Mouse (Mus musculus): Measurements from ENCODE around the gene Hist1h2ae.

GRCm38 (mm10) chr13:23577835-23578234 lies 6.8 kb upstream of the Hist1h2ae start:
- TF ChIP-seq CTCF (IDR thresholded peaks at IDR 0.05; ENCODE audit: borderline replicate concordance, control insufficient read depth, extremely low read depth, insufficient read depth, low read length, poor library complexity) (no peak), POLR2A (IDR thresholded peaks at IDR 0.05; ENCODE audit: control insufficient read depth, extremely low read depth, insufficient read depth, low read length, poor library complexity) (no peak)

All from thymus, adult 2 months (tissue).